Mouse (Mus musculus): Measurements from ENCODE around the gene Fam20a. TPM values are rescaled to one million over a fixed set of nuclear protein-coding genes. Genes with fewer than 3 reads are reported as not detected.

The Fam20a gene
- total and polyA plus RNA-seq, 2 experiments, result 6.9 to 30.6 TPM

DNA sequence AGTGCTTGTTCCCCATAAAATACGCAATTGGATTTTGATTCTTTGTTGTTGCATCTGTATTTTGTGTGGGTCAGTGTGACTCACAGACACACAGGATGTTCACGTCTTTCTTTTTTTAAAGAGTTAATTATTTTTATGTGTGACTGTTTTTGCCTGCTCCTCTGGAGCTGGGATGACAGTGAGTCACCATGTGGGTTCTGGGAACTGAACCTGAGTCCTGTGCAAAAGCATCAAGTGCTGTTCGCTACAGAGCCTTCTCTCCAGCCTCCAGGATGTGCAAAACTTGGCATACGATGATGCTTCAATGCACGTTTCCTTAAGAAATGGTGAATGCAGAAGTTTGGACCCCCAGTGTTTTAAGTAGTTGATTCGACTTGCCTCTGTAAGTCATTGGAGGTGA lies 67.5 kb downstream of the Fam20a start:
- Histone ChIP-seq H3K79me2 (ENCODE audit: control insufficient read depth, insufficient read depth, low read length) (peaks cover 32% of the 10 kb centered on the region), H3K27ac (replicated peaks; ENCODE audit: insufficient read depth, low read depth, low read length) (no peak overlapping the region), H3K27me3 (ENCODE audit: control insufficient read depth, insufficient read depth, low read length) (no peaks in the 10 kb centered on the region), H3K9ac (ENCODE audit: low read depth, low read length) (no peak overlapping the region), H3K4me1 (ENCODE audit: control insufficient read depth, insufficient read depth, low read length) (peaks cover 23% of the 10 kb centered on the region), H3K36me3 (ENCODE audit: control insufficient read depth, insufficient read depth, low read length) (peaks cover 32% of the 10 kb centered on the region), H3K4me3 (ENCODE audit: insufficient read depth, low read depth, low read length) (no peak overlapping the region)
- TF ChIP-seq POLR2A (IDR thresholded peaks at IDR 0.05; ENCODE audit: extremely low read depth, insufficient read depth, low read length) (no peak), CTCF (IDR thresholded peaks at IDR 0.05; ENCODE audit: low read depth, low read length) (no peak)
- DNase-seq (ENCODE audit: extremely low read depth, low read depth, low spot score), result no peak
- 80% methylated on average over 6 of the region's 6 CpGs for WGBS

- peak; percentile 52 for DNase-seq (ENCODE audit: extremely low read depth, low read depth, low spot score)
- peaks cover 27% of the 10 kb centered on the region for H3K36me3 ChIP-seq (ENCODE audit: control insufficient read depth, insufficient read depth, low read length)
- peaks cover 32% of the 10 kb centered on the region for H3K79me2 ChIP-seq (ENCODE audit: control insufficient read depth, insufficient read depth, low read length)
- H3K4me1 ChIP-seq (ENCODE audit: control insufficient read depth, insufficient read depth, low read length), result peaks cover 23% of the 10 kb centered on the region
- H3K4me3 ChIP-seq (ENCODE audit: insufficient read depth, low read depth, low read length), result no peak overlapping the region
- H3K27ac ChIP-seq (replicated peaks; ENCODE audit: insufficient read depth, low read depth, low read length), result 0 out of 2 replicates have a peak overlapping the region, but pooled peaks have one; percentile 3
- H3K9ac ChIP-seq (ENCODE audit: low read depth, low read length), result no peak overlapping the region
- no peaks in the 10 kb centered on the region for H3K27me3 ChIP-seq (ENCODE audit: control insufficient read depth, insufficient read depth, low read length)
- WGBS, result 27% methylated on average over 8 of the region's 8 CpGs
- TF ChIP-seq CTCF (IDR thresholded peaks at IDR 0.05; ENCODE audit: low read depth, low read length) (no peak), POLR2A (IDR thresholded peaks at IDR 0.05; ENCODE audit: extremely low read depth, insufficient read depth, low read length) (no peak)
Measured at GRCm38 (mm10) chr11:109653201-109653600, 68.9 kb downstream of the Fam20a start.

DNA sequence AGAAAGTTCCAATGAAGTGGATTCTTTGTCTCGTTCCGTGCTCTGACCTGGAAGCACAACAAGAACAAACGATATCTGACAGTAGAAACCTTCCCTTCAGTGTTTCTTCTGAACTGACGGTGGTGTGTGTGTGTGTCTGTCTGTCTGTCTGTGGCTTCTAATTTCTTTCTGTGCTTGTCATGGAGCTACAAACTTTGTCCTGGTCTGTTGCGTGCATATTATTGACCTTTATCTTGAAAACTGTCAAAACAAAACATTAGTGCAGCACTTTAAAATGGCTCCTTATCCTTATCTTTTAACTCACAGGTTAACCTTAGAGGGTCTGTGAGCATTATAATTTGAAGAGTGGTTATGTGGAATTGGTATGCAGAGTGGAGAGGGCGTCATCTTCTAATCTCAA lies 69.6 kb downstream of the Fam20a start:
- peaks cover 27% of the 10 kb centered on the region for H3K36me3 ChIP-seq (ENCODE audit: control insufficient read depth, insufficient read depth, low read length)
- H3K4me1 ChIP-seq (ENCODE audit: control insufficient read depth, insufficient read depth, low read length), result peaks cover 23% of the 10 kb centered on the region
- H3K79me2 ChIP-seq (ENCODE audit: control insufficient read depth, insufficient read depth, low read length), result peaks cover 32% of the 10 kb centered on the region
- 0 out of 2 replicates have a peak overlapping the region, but pooled peaks have one; percentile 19 for H3K27ac ChIP-seq (replicated peaks; ENCODE audit: insufficient read depth, low read depth, low read length)
- peak; percentile 52 for DNase-seq (ENCODE audit: extremely low read depth, low read depth, low spot score)
- 11% methylated on average over 6 of the region's 6 CpGs for WGBS
- H3K27me3 ChIP-seq (ENCODE audit: control insufficient read depth, insufficient read depth, low read length), result no peaks in the 10 kb centered on the region
- peak overlapping the region; percentile 95; the same call in 1 of the 2 replicates for H3K4me3 ChIP-seq (ENCODE audit: insufficient read depth, low read depth, low read length)
- TF ChIP-seq CTCF (IDR thresholded peaks at IDR 0.05; ENCODE audit: low read depth, low read length), result no peak
- no peak for TF ChIP-seq POLR2A (IDR thresholded peaks at IDR 0.05; ENCODE audit: extremely low read depth, insufficient read depth, low read length)
- H3K9ac ChIP-seq (ENCODE audit: low read depth, low read length), result peak overlapping the region; percentile 64

- Histone ChIP-seq H3K4me1 (ENCODE audit: control insufficient read depth, insufficient read depth, low read length) (peaks cover 23% of the 10 kb centered on the region), H3K27me3 (ENCODE audit: control insufficient read depth, insufficient read depth, low read length) (no peaks in the 10 kb centered on the region), H3K79me2 (ENCODE audit: control insufficient read depth, insufficient read depth, low read length) (peaks cover 28% of the 10 kb centered on the region), H3K27ac (replicated peaks; ENCODE audit: insufficient read depth, low read depth, low read length) (peak overlapping the region; percentile 98), H3K4me3 (ENCODE audit: insufficient read depth, low read depth, low read length) (peak overlapping the region; percentile 95), H3K36me3 (ENCODE audit: control insufficient read depth, insufficient read depth, low read length) (peaks cover 21% of the 10 kb centered on the region), H3K9ac (ENCODE audit: low read depth, low read length) (peak overlapping the region; percentile 99)
- TF ChIP-seq CTCF (IDR thresholded peaks at IDR 0.05; ENCODE audit: low read depth, low read length) (no peak), POLR2A (IDR thresholded peaks at IDR 0.05; ENCODE audit: extremely low read depth, insufficient read depth, low read length) (no peak)
- DNase-seq (ENCODE audit: extremely low read depth, low read depth, low spot score), result peak; percentile 42
- WGBS, result under 1% methylated on average over 21 of the region's 21 CpGs
Measured at GRCm38 (mm10) chr11:109651566-109652024, 70.5 kb downstream of the Fam20a start.

- peak overlapping the region; percentile 98 for H3K27ac ChIP-seq (replicated peaks; ENCODE audit: insufficient read depth, low read depth, low read length)
- DNase-seq (ENCODE audit: extremely low read depth, low read depth, low spot score), result peak; percentile 55
- peaks cover 16% of the 10 kb centered on the region for H3K36me3 ChIP-seq (ENCODE audit: control insufficient read depth, insufficient read depth, low read length)
- H3K4me3 ChIP-seq (ENCODE audit: insufficient read depth, low read depth, low read length), result peak overlapping the region; percentile 95
- peaks cover 23% of the 10 kb centered on the region for H3K79me2 ChIP-seq (ENCODE audit: control insufficient read depth, insufficient read depth, low read length)
- WGBS, result under 1% methylated on average over 86 of the region's 90 CpGs
- H3K9ac ChIP-seq (ENCODE audit: low read depth, low read length), result peak overlapping the region; percentile 99
- TF ChIP-seq CTCF (IDR thresholded peaks at IDR 0.05; ENCODE audit: low read depth, low read length), result no peak
- TF ChIP-seq POLR2A (IDR thresholded peaks at IDR 0.05; ENCODE audit: extremely low read depth, insufficient read depth, low read length), result peak; percentile 90
- H3K4me1 ChIP-seq (ENCODE audit: control insufficient read depth, insufficient read depth, low read length), result peaks cover 23% of the 10 kb centered on the region
- H3K27me3 ChIP-seq (ENCODE audit: control insufficient read depth, insufficient read depth, low read length), result no peaks in the 10 kb centered on the region
Measured at GRCm38 (mm10) chr11:109650788-109651565, 71.1 kb downstream of the Fam20a start.

Data from liver, adult 2 months (tissue).